Mouse (Mus musculus): Measurements from ENCODE around the gene Usp9x. TPM values are rescaled to one million over a fixed set of nuclear protein-coding genes. Genes with fewer than 3 reads are reported as not detected.

The Usp9x gene
- total and polyA plus RNA-seq, 3 experiments, result 89.3 to 328 (median 118) TPM

GRCm38 (mm10) chrX:13071241-13071775 is at the start of gene Usp9x (continued):
- TF ChIP-seq POLR2AphosphoS2 (IDR thresholded peaks at IDR 0.05; ENCODE audit: low read length), result 0 out of 2 replicates have a peak, but pooled peaks have one; percentile 79

GRCm38 (mm10) chrX:13022547-13023310 is 48.6 kb upstream of the Usp9x start:
- Histone ChIP-seq H3K9me3 (replicated peaks; ENCODE audit: insufficient read depth, low read length) (no peaks in the 10 kb centered on the region), H3K4me1 (ENCODE audit: control insufficient read depth in 1 of 2, insufficient read depth in 2 of 2, low read length in 2 of 2) (peaks cover 2 to 11% of the 10 kb centered on the region in 2 experiments; a peak in 3 of 4 replicates), H3K9ac (ENCODE audit: control insufficient read depth, low read depth, low read length, poor library complexity, severe bottlenecking) (no peak overlapping the region), H3K27ac (ENCODE audit: control insufficient read depth, low read depth, low read length) (peak overlapping the region; percentile 35), H3K79me2 (ENCODE audit: control insufficient read depth, insufficient read depth, low read length, poor library complexity) (no peaks in the 10 kb centered on the region), H3K27me3 (ENCODE audit: control insufficient read depth in 1 of 2, insufficient read depth in 2 of 2, low read length in 2 of 2) (no peaks in the 10 kb centered on the region), H3K4me3 (ENCODE audit: control insufficient read depth in 1 of 2, insufficient read depth in 1 of 2, low read depth in 2 of 2, low read length in 2 of 2) (no peak overlapping the region), H3K36me3 (ENCODE audit: control insufficient read depth in 1 of 2, insufficient read depth in 2 of 2, low read length in 2 of 2) (peaks cover 0 to 11% of the 10 kb centered on the region in 2 experiments; a peak in 2 of 4 replicates)
- TF ChIP-seq EP300 (IDR thresholded peaks at IDR 0.05; ENCODE audit: low read depth in 1 of 2, low read length in 2 of 2) (peak; percentile 56 to 57), ZC3H11A (IDR thresholded peaks at IDR 0.05; ENCODE audit: low read depth, low read length) (no peak)
- DNase-seq (ENCODE audit: low read depth, low spot score), result peak; percentile 46

- Histone ChIP-seq H3K36me3 (ENCODE audit: control insufficient read depth in 1 of 2, insufficient read depth in 2 of 2, low read length in 2 of 2) (peaks cover 0 to 11% of the 10 kb centered on the region in 2 experiments; a peak in 2 of 4 replicates), H3K79me2 (ENCODE audit: control insufficient read depth, insufficient read depth, low read length, poor library complexity) (no peaks in the 10 kb centered on the region), H3K27me3 (ENCODE audit: control insufficient read depth in 1 of 2, insufficient read depth in 2 of 2, low read length in 2 of 2) (no peaks in the 10 kb centered on the region), H3K4me1 (ENCODE audit: control insufficient read depth in 1 of 2, insufficient read depth in 2 of 2, low read length in 2 of 2) (peaks cover 2 to 11% of the 10 kb centered on the region in 2 experiments; a peak in 3 of 4 replicates), H3K4me3 (ENCODE audit: control insufficient read depth in 1 of 2, insufficient read depth in 1 of 2, low read depth in 2 of 2, low read length in 2 of 2) (no peak overlapping the region), H3K9ac (ENCODE audit: control insufficient read depth, low read depth, low read length, poor library complexity, severe bottlenecking) (no peak overlapping the region), H3K27ac (ENCODE audit: control insufficient read depth, low read depth, low read length) (no peak overlapping the region), H3K9me3 (replicated peaks; ENCODE audit: insufficient read depth, low read length) (no peaks in the 10 kb centered on the region)
- no peak for DNase-seq (ENCODE audit: low read depth, low spot score)
- TF ChIP-seq POLR2AphosphoS5 (IDR thresholded peaks at IDR 0.05; ENCODE audit: borderline replicate concordance, low read depth, low read length) (no peak), TBP (IDR thresholded peaks at IDR 0.05; ENCODE audit: low read depth, low read length) (no peak), MXI1 (IDR thresholded peaks at IDR 0.05; ENCODE audit: low read depth, low read length) (no peak)
These were observed 46.6 kb upstream of the Usp9x start for GRCm38 (mm10) chrX:13024539-13025202.

GRCm38 (mm10) chrX:13025286-13025685 is 46.0 kb upstream of the Usp9x start:
- no peaks in the 10 kb centered on the region for H3K27me3 ChIP-seq (ENCODE audit: control insufficient read depth in 1 of 2, insufficient read depth in 2 of 2, low read length in 2 of 2)
- H3K27ac ChIP-seq (ENCODE audit: control insufficient read depth, low read depth, low read length), result no peak overlapping the region
- DNase-seq (ENCODE audit: low read depth, low spot score), result no peak
- H3K79me2 ChIP-seq (ENCODE audit: control insufficient read depth, insufficient read depth, low read length, poor library complexity), result no peaks in the 10 kb centered on the region
- no peak overlapping the region for H3K9ac ChIP-seq (ENCODE audit: control insufficient read depth, low read depth, low read length, poor library complexity, severe bottlenecking)
- peaks cover 0 to 11% of the 10 kb centered on the region in 2 experiments; a peak in 2 of 4 replicates for H3K36me3 ChIP-seq (ENCODE audit: control insufficient read depth in 1 of 2, insufficient read depth in 2 of 2, low read length in 2 of 2)
- TF ChIP-seq MAX (IDR thresholded peaks at IDR 0.05; ENCODE audit: low read length), result no peak
- no peak for TF ChIP-seq ZNF384 (IDR thresholded peaks at IDR 0.05; ENCODE audit: low read depth, low read length)
- TF ChIP-seq JUND (IDR thresholded peaks at IDR 0.05; ENCODE audit: low read depth, low read length), result no peak
- no peak for TF ChIP-seq POLR2AphosphoS2 (IDR thresholded peaks at IDR 0.05; ENCODE audit: low read length)
- TF ChIP-seq MYB (IDR thresholded peaks at IDR 0.05; ENCODE audit: low read depth, low read length), result no peak
- no peak for TF ChIP-seq USF1 (IDR thresholded peaks at IDR 0.05; ENCODE audit: low read depth, low read length)
- TF ChIP-seq POLR2AphosphoS5 (IDR thresholded peaks at IDR 0.05; ENCODE audit: borderline replicate concordance, low read depth, low read length), result no peak
- no peak for TF ChIP-seq CHD2 (IDR thresholded peaks at IDR 0.05; ENCODE audit: low read length)
- no peak for TF ChIP-seq CHD1 (IDR thresholded peaks at IDR 0.05; ENCODE audit: low read depth, low read length)
- no peak for TF ChIP-seq MYC (IDR thresholded peaks at IDR 0.05; ENCODE audit: low read depth, low read length)
- TF ChIP-seq UBTF (IDR thresholded peaks at IDR 0.05; ENCODE audit: borderline replicate concordance, insufficient read depth, low read depth, low read length), result no peak
- no peak for TF ChIP-seq NELFE (IDR thresholded peaks at IDR 0.05; ENCODE audit: low read depth, low read length)
- peaks cover 2 to 11% of the 10 kb centered on the region in 2 experiments; a peak in 3 of 4 replicates for H3K4me1 ChIP-seq (ENCODE audit: control insufficient read depth in 1 of 2, insufficient read depth in 2 of 2, low read length in 2 of 2)
- no peaks in the 10 kb centered on the region for H3K9me3 ChIP-seq (replicated peaks; ENCODE audit: insufficient read depth, low read length)
- no peak overlapping the region for H3K4me3 ChIP-seq (ENCODE audit: control insufficient read depth in 1 of 2, insufficient read depth in 1 of 2, low read depth in 2 of 2, low read length in 2 of 2)
